Mouse (Mus musculus) small intestine, adult 2 months (tissue): ENCODE results near the gene Slc25a38. TPM values are rescaled to one million over a fixed set of nuclear protein-coding genes. Genes with fewer than 3 reads are reported as not detected.
A peak's percentile ranks its signal among the peaks of the same experiment; 100 is the strongest.

Source experiments
- H3K27ac ChIP-seq: fragments of 200-500 bp; 2 replicates; pipeline ENCODE4 v1.5.1; 2012; ENCODE audit warnings: low read depth, low read length, control low read depth, inconsistent platforms; ENCODE audit not compliant: insufficient read depth
- H3K27me3 ChIP-seq: fragments of 200-500 bp; 2 replicates; pipeline ENCODE4 v1.6.1; 2012; ENCODE audit warnings: mild to moderate bottlenecking, moderate library complexity, low read length, inconsistent platforms; ENCODE audit not compliant: control insufficient read depth, insufficient read depth
- H3K36me3 ChIP-seq: fragments of 200-500 bp; 2 replicates; pipeline ENCODE4 v1.6.1; 2012; ENCODE audit warnings: mild to moderate bottlenecking, low read length, control low read depth, inconsistent platforms; ENCODE audit not compliant: control insufficient read depth, insufficient read depth
- H3K4me1 ChIP-seq: fragments of 200-500 bp; 2 replicates; pipeline ENCODE4 v1.6.1; 2012; ENCODE audit warnings: low read length, inconsistent platforms, mixed read lengths; ENCODE audit not compliant: control insufficient read depth, insufficient read depth, insufficient read length
- H3K4me3 ChIP-seq: fragments of 200-500 bp; 2 replicates; pipeline ENCODE4 v1.5.1; 2012; ENCODE audit warnings: low read depth, mild to moderate bottlenecking, control low read depth, inconsistent platforms, low read length, moderate library complexity
- CTCF ChIP-seq: fragments of 200-500 bp; IDR thresholded peaks from 2 replicates; pipeline ENCODE4 v1.5.1; 2012; ENCODE audit warnings: low read depth, mild to moderate bottlenecking, control low read depth, inconsistent platforms, low read length, moderate library complexity, mixed read lengths; ENCODE audit not compliant: insufficient replicate concordance, insufficient read length; ENCODE audit errors: extremely low read depth
- POLR2A ChIP-seq: fragments of 200-500 bp; IDR thresholded peaks from 2 replicates; pipeline ENCODE4 v1.6.1; 2012; ENCODE audit warnings: low read depth, mild to moderate bottlenecking, control low read depth, inconsistent platforms, low read length, moderate library complexity
- WGBS: fragments of 180-500 bp; shearing (Covaris S2); methylation state at CpG from one replicate; pipeline ENCODE4 v1.1.7; 2018; 5-methylcytosine and 5-hydroxymethylcytosine counted together
- polyA plus RNA-seq: library from polyadenylated mRNA; depleted of rRNA; stranded (reverse); fragments of >200 nt; gene quantifications from 2 replicates; pipeline ENCODE4 v1.2.3, GENCODE M21; 2012

Gene Slc25a38
- polyA plus RNA-seq, 1 experiment: 29.4 TPM

GRCm38 (mm10) chr9:120114051-120114788, 4.0 kb downstream of the Slc25a38 start:
- Histone ChIP-seq H3K4me1 (peaks cover 18% of the 10 kb centered on the region), H3K4me3 (no peak overlapping the region), H3K27ac (peak overlapping the region; percentile 27; the same call in 1 of the 2 replicates), H3K36me3 (peaks cover 25% of the 10 kb centered on the region), H3K27me3 (no peaks in the 10 kb centered on the region)
- TF ChIP-seq POLR2A (no peak), CTCF (no peak)
- 92% methylated on average over 17 of the region's 17 CpGs for WGBS

- TF ChIP-seq CTCF: no peak
- H3K27me3 ChIP-seq: no peaks in the 10 kb centered on the region
- peaks cover 29% of the 10 kb centered on the region for H3K36me3 ChIP-seq
- peaks cover 18% of the 10 kb centered on the region for H3K4me1 ChIP-seq
- WGBS: 96% methylated on average over 2 of the region's 2 CpGs
- H3K4me3 ChIP-seq: no peak overlapping the region
- H3K27ac ChIP-seq: no peak overlapping the region
These were observed 4.6 kb downstream of the Slc25a38 start for GRCm38 (mm10) chr9:120114789-120115151.

- WGBS: 74% methylated on average over 5 of the region's 5 CpGs
- TF ChIP-seq POLR2A (no peak), CTCF (no peak)
- Histone ChIP-seq H3K27me3 (no peaks in the 10 kb centered on the region), H3K36me3 (peaks cover 36% of the 10 kb centered on the region), H3K27ac (no peak overlapping the region), H3K4me1 (peaks cover 18% of the 10 kb centered on the region), H3K4me3 (no peak overlapping the region)
These were observed 5.4 kb downstream of the Slc25a38 start for GRCm38 (mm10) chr9:120115580-120115979.

GRCm38 (mm10) chr9:120116184-120116624, 6.0 kb downstream of the Slc25a38 start:
- peak overlapping the region; percentile 39 for H3K27ac ChIP-seq
- TF ChIP-seq POLR2A: no peak
- no peak for TF ChIP-seq CTCF

GRCm38 (mm10) chr9:120118212-120118611, 8.0 kb downstream of the Slc25a38 start:
- H3K27ac ChIP-seq: no peak overlapping the region
- H3K4me1 ChIP-seq: peaks cover 11% of the 10 kb centered on the region; the same call in 1 of the 2 replicates
- H3K27me3 ChIP-seq: no peaks in the 10 kb centered on the region
- TF ChIP-seq CTCF (no peak), POLR2A (no peak)
- 81% methylated on average over 4 of the region's 4 CpGs for WGBS
- H3K36me3 ChIP-seq: peaks cover 55% of the 10 kb centered on the region
- H3K4me3 ChIP-seq: no peak overlapping the region

More at GRCm38 (mm10) chr9:120116184-120116624, 6.0 kb downstream of the Slc25a38 start:
- WGBS: 71% methylated on average over 8 of the region's 8 CpGs
- Histone ChIP-seq H3K4me3 (no peak overlapping the region), H3K36me3 (peaks cover 41% of the 10 kb centered on the region), H3K4me1 (peaks cover 14% of the 10 kb centered on the region), H3K27me3 (no peaks in the 10 kb centered on the region)

GRCm38 (mm10) chr9:120120503-120120902, 10.3 kb downstream of the Slc25a38 start:
- no peak for TF ChIP-seq CTCF
- no peak for TF ChIP-seq POLR2A
- Histone ChIP-seq H3K27ac (no peak overlapping the region), H3K4me3 (no peak overlapping the region), H3K4me1 (peaks cover 3% of the 10 kb centered on the region; the same call in 1 of the 2 replicates), H3K27me3 (no peaks in the 10 kb centered on the region), H3K36me3 (peaks cover 62% of the 10 kb centered on the region)
- 92% methylated on average over 7 of the region's 7 CpGs for WGBS

GRCm38 (mm10) chr9:120126868-120127267, 16.7 kb downstream of the Slc25a38 start:
- 0 out of 2 replicates have a peak overlapping the region, but pooled peaks have one; percentile 61 for H3K27ac ChIP-seq
- H3K36me3 ChIP-seq: peaks cover 37% of the 10 kb centered on the region
- H3K4me3 ChIP-seq: peak overlapping the region; percentile 19; the same call in 1 of the 2 replicates
- TF ChIP-seq POLR2A (no peak), CTCF (no peak)
- no peaks in the 10 kb centered on the region for H3K27me3 ChIP-seq
- 26% methylated on average over 11 of the region's 11 CpGs for WGBS
- peaks cover 9% of the 10 kb centered on the region; the same call in 1 of the 2 replicates for H3K4me1 ChIP-seq
